Mouse (Mus musculus): ENCODE measurements at regions not wholly inside any gene's neighbourhood (a gene's known extent, or its start where the extent isn't known, plus 50 kb on each side); places are given as distances from the start of the nearest gene placed in this dataset.

- TF ChIP-seq CTCF (IDR thresholded peaks at IDR 0.05; ENCODE audit: low read depth) (no peak), EP300 (IDR thresholded peaks at IDR 0.05; ENCODE audit: low read depth) (no peak)
These were observed 1471.3 kb upstream of the Lrrc6 start for GRCm38 (mm10) chr15:67971998-67972397.
